Mouse (Mus musculus) left cerebral cortex, postnatal 25 days (tissue): ENCODE measurements around the gene Sh3rf3. TPM values are rescaled to one million over a fixed set of nuclear protein-coding genes. Genes with fewer than 3 reads are reported as not detected.
A peak's percentile ranks its signal among the peaks of the same experiment; 100 is the strongest.

Experiments used
- DNase-seq, 2 experiments: peaks; one replicate each; pipeline ENCODE4 v3.0.0; 2022; ENCODE audit warnings: low spot score in 2 of 2, mixed read lengths in 1 of 2
- intact Hi-C: fragments of 180-260 bp; cut with DNase I; formaldehyde crosslinking; loops from one replicate; pipeline ENCODE4 v1.15.1; 2025
- total RNA-seq, 2 experiments: library from RNA; stranded (reverse); gene quantifications; 2 replicates each; pipeline ENCODE4 v1.2.3; 2021

Gene Sh3rf3
- total RNA-seq, 2 experiments from 2014 or later: 51.2 to 52.5 TPM

GRCm38 (mm10) chr10:58897009-58897543 is 83.9 kb downstream of the Sh3rf3 start:
- DNase-seq: peak in 1 of 2 experiments; percentile 55
- intact Hi-C loops: no loop called here

GRCm38 (mm10) chr10:58905253-58905652 is 92.1 kb downstream of the Sh3rf3 start:
- intact Hi-C loops: no loop called here
- peak in 1 of 2 experiments; percentile 42 for DNase-seq

DNA sequence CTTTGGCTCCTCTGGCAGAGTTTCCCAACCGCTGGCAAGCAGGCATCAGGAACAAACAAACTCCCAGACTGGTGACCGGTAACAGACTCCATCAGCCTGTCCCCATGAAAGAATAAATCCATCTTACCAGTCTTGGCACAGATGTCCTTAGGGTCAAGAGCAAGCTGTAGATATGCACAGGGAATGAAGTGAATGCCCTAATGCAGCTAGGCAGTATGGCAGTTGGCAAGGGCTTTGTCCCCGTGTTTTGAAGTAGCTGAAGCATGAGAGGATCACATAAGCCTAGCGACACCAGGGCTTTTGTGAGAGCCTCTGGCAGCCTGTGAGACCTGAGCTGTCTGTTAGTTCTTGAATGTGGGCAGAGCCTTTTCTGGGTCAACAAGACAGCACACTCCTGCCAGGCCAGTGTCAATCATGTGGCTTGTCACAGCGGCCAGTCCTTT is 93.9 kb downstream of the Sh3rf3 start:
- intact Hi-C loops: no loop called here

DNA sequence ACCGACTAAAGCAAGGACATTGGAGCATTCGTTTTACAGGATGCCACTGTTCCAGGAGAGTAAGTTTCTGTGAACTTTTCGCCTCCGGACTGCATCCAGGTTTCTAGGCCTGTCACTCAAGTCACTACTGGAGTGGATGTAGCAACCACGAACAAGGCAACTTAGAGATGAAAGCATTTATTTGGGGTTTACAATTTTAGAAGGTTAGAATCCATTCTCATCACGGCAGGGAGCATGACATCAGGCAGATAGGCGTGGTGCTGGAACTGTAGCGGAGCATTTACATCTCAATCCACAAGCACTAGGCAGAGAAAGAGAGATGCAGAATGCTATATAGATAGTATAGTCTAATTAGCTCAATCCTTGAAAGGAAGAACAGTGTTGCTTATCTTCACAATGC is 95.3 kb downstream of the Sh3rf3 start:
- DNase-seq: no peak
- intact Hi-C loops: no loop called here

More for the DNA sequence above, 93.9 kb downstream of the Sh3rf3 start:
- DNase-seq: no peak

DNA sequence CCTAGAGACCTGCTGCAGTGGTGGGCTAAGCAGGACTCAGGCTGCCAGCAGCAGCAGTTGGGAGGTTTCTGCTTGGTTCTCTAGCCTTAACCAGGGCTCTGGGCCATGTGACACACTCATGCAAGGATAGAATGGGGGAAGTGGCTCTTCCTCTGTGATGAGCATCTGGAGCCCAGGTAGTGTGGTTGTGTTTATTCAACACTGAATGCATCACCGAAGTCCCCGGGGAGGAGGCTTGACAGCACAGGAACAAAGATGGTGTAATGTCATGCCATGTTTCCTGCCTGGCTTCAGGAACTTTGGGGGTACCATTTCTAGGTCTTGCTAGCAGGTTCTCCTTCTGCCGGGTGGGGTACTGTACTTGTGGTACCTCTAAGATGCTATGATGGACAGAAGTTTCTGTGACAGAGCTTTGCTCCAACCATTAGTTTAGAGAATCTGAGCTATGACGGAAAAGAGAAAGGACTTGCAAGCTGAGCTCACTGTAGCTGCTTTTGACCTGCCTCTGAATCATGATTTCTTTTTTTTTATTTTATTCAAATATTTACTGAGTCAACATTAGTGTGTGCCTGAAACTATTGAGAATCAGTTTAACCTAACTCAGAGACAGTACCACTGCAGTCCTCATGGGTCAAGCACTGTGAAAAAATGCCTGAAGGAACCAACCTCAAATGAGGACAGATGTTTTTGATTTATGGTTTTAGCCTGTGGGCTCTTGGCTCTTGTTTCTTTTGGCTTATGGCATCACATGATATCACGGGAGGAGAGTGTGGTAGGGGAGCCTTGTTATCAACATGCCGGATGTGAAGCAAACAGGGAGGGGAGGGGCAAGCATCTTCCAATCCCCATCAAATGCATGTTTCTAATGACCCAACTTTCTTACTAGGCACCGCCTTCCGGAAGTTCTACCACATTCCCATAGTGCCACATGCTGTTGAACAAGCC is 102.4 kb downstream of the Sh3rf3 start:
- DNase-seq: no peak

GRCm38 (mm10) chr10:58921643-58922188 is 108.6 kb downstream of the Sh3rf3 start:
- no peak for DNase-seq
- intact Hi-C loops: no loop called here

More for the DNA sequence above, 102.4 kb downstream of the Sh3rf3 start:
- intact Hi-C loops: no loop called here

DNA sequence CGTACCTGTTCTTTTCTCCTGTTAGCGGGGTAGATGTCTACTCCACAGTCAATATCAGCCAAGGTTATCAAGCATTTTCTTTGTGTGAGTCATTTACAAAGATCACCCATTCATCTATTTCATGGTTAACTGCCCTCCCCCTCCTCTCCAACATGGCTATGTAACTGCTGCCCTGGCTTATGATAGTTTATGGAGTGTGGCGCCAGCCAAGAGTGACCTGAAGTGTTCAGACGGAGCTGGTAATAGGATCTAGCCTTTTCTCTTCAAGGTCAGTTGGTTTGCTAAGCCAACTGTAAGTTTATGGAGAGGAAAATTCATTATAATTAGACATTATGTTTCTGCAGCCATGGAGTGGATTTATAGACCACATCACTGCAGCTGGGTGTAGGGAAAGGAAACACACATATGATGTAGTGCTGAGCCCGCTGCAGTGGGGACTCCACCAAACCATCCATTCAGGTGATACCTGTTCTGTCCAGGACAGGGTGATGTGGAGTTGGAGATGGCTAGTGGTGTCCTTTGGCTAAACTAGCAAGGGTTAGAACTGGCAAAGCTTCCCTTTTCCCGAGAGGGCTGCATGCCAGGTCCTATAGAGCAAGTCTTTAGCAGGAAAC is 109.2 kb downstream of the Sh3rf3 start:
- intact Hi-C loops: no loop called here
- no peak for DNase-seq

- intact Hi-C loops: no loop called here
- DNase-seq: no peak
These were observed 109.8 kb downstream of the Sh3rf3 start for GRCm38 (mm10) chr10:58922993-58923392.

GRCm38 (mm10) chr10:58926578-58926977 is 113.4 kb downstream of the Sh3rf3 start:
- peak in 1 of 2 experiments; percentile 88 for DNase-seq
- intact Hi-C loops: no loop called here

DNA sequence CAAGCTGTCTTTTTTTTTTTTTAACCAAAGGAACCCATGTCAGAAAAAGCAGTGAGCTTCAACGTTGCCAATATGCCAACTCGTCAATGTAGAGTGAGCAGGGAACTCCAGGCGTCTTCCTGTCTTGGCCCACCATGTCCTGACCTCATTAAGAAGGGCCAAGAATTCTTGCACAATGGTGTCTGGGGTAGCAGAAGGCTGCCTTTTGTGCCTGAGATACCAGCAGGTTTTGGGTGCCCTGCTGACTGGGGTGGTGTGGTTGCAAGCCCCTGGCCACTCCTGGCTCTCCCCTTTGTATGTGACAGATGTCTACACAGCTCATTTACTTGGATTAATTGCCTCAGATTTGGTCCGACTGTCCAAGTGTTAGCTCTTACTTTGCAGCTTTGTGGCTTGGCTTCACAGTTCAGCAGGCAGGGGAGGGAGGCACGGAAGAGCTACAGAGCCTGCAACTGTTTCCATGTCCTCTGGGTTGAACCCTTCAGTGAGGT is 115.8 kb downstream of the Sh3rf3 start:
- intact Hi-C loops: no loop called here
- no peak for DNase-seq

GRCm38 (mm10) chr10:58932151-58932773 is 119.1 kb downstream of the Sh3rf3 start:
- intact Hi-C loops: loop anchor here (2.0 kb wide), 1 partner anchor 119 kb away; the partner anchor contains the start of gene Sh3rf3

GRCm38 (mm10) chr10:58935606-58936005 is 122.4 kb downstream of the Sh3rf3 start:
- intact Hi-C loops: no loop called here
- DNase-seq: no peak

More at GRCm38 (mm10) chr10:58932151-58932773, 119.1 kb downstream of the Sh3rf3 start:
- no peak for DNase-seq

DNA sequence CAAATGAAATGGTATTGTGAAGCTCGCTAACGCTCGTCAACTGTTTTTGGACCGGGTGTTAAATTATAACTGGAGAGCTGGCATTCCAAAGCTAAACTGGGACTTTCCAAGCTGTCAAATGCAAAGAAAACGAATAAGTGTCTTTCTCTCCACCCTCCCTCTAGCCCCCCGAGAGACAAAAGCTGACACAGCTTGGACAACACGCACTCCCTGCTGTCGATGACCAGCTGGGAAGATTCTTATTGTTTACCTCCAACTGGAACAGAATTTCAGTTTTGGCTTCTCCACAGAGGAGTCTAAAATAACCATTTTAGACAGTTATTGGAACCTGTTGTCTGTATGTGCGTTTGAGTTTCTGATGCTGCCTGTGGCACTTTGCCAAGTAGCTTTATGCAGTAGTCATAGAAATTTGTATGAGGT is 123.3 kb downstream of the Sh3rf3 start:
- intact Hi-C loops: no loop called here

DNA sequence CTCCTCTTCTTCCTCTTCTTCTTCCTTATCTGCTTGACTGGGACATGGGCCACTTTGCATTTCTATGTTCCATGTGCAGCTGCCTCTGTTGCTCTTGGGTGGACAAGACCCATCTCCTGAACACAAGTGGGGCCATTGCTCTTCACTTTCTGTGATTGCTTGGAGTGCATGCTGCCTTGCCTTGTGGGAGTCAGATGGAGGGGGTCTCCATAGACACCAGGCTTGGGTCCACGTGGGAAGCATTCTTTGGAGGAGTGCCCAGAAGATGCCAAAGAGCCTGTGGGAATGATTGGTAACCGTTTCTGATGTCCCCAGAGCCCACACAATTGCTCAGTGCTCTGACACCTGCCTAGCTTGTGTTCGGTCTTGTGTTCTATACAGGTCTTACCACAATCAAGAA is 124.4 kb downstream of the Sh3rf3 start:
- peak in 1 of 2 experiments; percentile 44 for DNase-seq
- intact Hi-C loops: no loop called here

More for the DNA sequence above, 123.3 kb downstream of the Sh3rf3 start:
- peak in 1 of 2 experiments; percentile 70 for DNase-seq

GRCm38 (mm10) chr10:58942819-58943218 is 129.7 kb downstream of the Sh3rf3 start:
- no peak for DNase-seq
- intact Hi-C loops: no loop called here

- no peak for DNase-seq
- intact Hi-C loops: no loop called here
These were observed 130.7 kb downstream of the Sh3rf3 start for GRCm38 (mm10) chr10:58943661-58944400.

DNA sequence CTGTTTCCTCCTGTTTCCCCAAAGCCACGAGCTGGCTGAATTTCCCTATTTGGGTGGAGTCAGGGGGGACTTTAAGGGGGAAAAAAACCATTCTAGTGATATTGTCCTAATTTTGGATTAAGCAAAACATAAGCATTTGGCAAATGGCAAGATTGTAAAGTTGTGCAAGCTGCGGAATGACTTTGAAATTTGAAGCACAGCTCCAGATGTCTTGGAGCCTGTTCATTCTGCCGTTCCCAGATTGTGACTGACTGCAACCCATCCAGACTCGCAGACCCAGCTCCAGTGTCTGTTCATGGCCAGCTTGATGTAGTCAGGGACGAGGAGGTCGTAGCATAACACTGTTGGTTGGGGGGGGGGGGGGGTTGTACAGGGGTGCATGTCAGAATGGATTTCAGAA is 131.8 kb downstream of the Sh3rf3 start:
- intact Hi-C loops: no loop called here
- no peak for DNase-seq

GRCm38 (mm10) chr10:58949770-58950638 is 136.8 kb downstream of the Sh3rf3 start:
- intact Hi-C loops: no loop called here

More at GRCm38 (mm10) chr10:58949770-58950638, 136.8 kb downstream of the Sh3rf3 start:
- no peak for DNase-seq
